Mouse (Mus musculus): ENCODE measurements around the gene Hs3st1.
"Not testable (repeated sequence)": the region's sequence is repeated elsewhere in the genome, so short reads cannot be mapped to it uniquely, and the experiment has no call there.

Hs3st1 gene

GRCm38 (mm10) chr5:39755375-39755774 lies at the start of gene Hs3st1:
TSS of gene Hs3st1 (minus strand) at chr5:39755475.
- DNase-seq: not testable (repeated sequence)

GRCm38 (mm10) chr5:39804663-39805062 lies 49.4 kb upstream of the Hs3st1 start:
- no peak for DNase-seq

- DNase-seq: no peak
These were observed 48.7 kb upstream of the Hs3st1 start for GRCm38 (mm10) chr5:39803941-39804340.

- no peak for DNase-seq
These were observed 48.2 kb upstream of the Hs3st1 start for GRCm38 (mm10) chr5:39803457-39803856.

GRCm38 (mm10) chr5:39802110-39802509 lies 46.8 kb upstream of the Hs3st1 start:
- DNase-seq: no peak

- peak; percentile 64 to 72 for DNase-seq
These were observed 21.9 kb upstream of the Hs3st1 start for GRCm38 (mm10) chr5:39777094-39777710.

GRCm38 (mm10) chr5:39771680-39772348 lies 16.5 kb upstream of the Hs3st1 start:
- no peak for DNase-seq

GRCm38 (mm10) chr5:39761682-39762456 lies 6.6 kb upstream of the Hs3st1 start:
- DNase-seq: no peak

- DNase-seq: no peak
These were observed 3.7 kb upstream of the Hs3st1 start for GRCm38 (mm10) chr5:39758890-39759475.

- DNase-seq: no peak
These were observed 18.4 kb downstream of the Hs3st1 start for GRCm38 (mm10) chr5:39736843-39737242.

- no peak for DNase-seq
These were observed 21.4 kb downstream of the Hs3st1 start for GRCm38 (mm10) chr5:39733750-39734443.

- no peak for DNase-seq
These were observed 22.1 kb downstream of the Hs3st1 start for GRCm38 (mm10) chr5:39733013-39733749.

GRCm38 (mm10) chr5:39715694-39716550 lies 39.4 kb downstream of the Hs3st1 start:
- DNase-seq: no peak

- no peak for DNase-seq
These were observed 40.1 kb downstream of the Hs3st1 start for GRCm38 (mm10) chr5:39715193-39715592.

- no peak for DNase-seq
These were observed 49.7 kb downstream of the Hs3st1 start for GRCm38 (mm10) chr5:39705539-39705938.

- DNase-seq: no peak
These were observed 94.4 kb downstream of the Hs3st1 start for GRCm38 (mm10) chr5:39660826-39661225.

GRCm38 (mm10) chr5:39659417-39659816 lies 95.9 kb downstream of the Hs3st1 start:
- DNase-seq: no peak

- DNase-seq: peak; percentile 70 to 71
These were observed 110.4 kb downstream of the Hs3st1 start for GRCm38 (mm10) chr5:39644827-39645380.

- DNase-seq: peak; percentile 96 to 98
These were observed 111.1 kb downstream of the Hs3st1 start for GRCm38 (mm10) chr5:39643924-39644826.

Measured in cerebellum, adult 18-20 months (tissue).